Mouse (Mus musculus) kidney, adult 9 months (tissue): ENCODE data around the gene Plcz1.

Experiments used
- DNase-seq: peaks from one replicate; pipeline ENCODE4 v3.0.0; 2022

Gene Plcz1

GRCm38 (mm10) chr6:140041357-140041756 is at the start of gene Plcz1:
Gene Plcz1, minus strand, starts transcription at chr6:140041457.
- no peak for DNase-seq

GRCm38 (mm10) chr6:140089855-140090254 is 48.6 kb upstream of the Plcz1 start:
- DNase-seq: no peak

GRCm38 (mm10) chr6:140081739-140082138 is 40.5 kb upstream of the Plcz1 start:
- DNase-seq: peak; percentile 7

- no peak for DNase-seq
These were observed 39.7 kb upstream of the Plcz1 start for GRCm38 (mm10) chr6:140080933-140081332.

GRCm38 (mm10) chr6:140069177-140069576 is 27.9 kb upstream of the Plcz1 start:
- DNase-seq: no peak

- DNase-seq: no peak
These were observed 13.1 kb upstream of the Plcz1 start for GRCm38 (mm10) chr6:140054271-140054928.

- DNase-seq: peak; percentile 11
These were observed 10.2 kb upstream of the Plcz1 start for GRCm38 (mm10) chr6:140051476-140051875.

GRCm38 (mm10) chr6:140040952-140041351 is 305 bp downstream of the Plcz1 start, which contains the start of gene Capza3:
Gene Capza3, plus strand, starts transcription at chr6:140041252.
- DNase-seq: no peak

- no peak for DNase-seq
These were observed 16.9 kb downstream of the Plcz1 start for GRCm38 (mm10) chr6:140024404-140024803.

GRCm38 (mm10) chr6:140005181-140005580 is 36.1 kb downstream of the Plcz1 start:
- no peak for DNase-seq

- no peak for DNase-seq
These were observed 51.7 kb downstream of the Plcz1 start for GRCm38 (mm10) chr6:139989597-139989996.

GRCm38 (mm10) chr6:139989075-139989474 is 52.2 kb downstream of the Plcz1 start:
- DNase-seq: no peak

- DNase-seq: no peak
These were observed 54.7 kb downstream of the Plcz1 start for GRCm38 (mm10) chr6:139986564-139986963.

- no peak for DNase-seq
These were observed 57.2 kb downstream of the Plcz1 start for GRCm38 (mm10) chr6:139984069-139984468.

- DNase-seq: peak; percentile 57
These were observed 60.2 kb downstream of the Plcz1 start for GRCm38 (mm10) chr6:139981061-139981460.

- DNase-seq: no peak
These were observed 63.1 kb downstream of the Plcz1 start for GRCm38 (mm10) chr6:139978114-139978513.

GRCm38 (mm10) chr6:139974668-139975067 is 66.6 kb downstream of the Plcz1 start:
- DNase-seq: no peak

GRCm38 (mm10) chr6:139971608-139972298 is 69.5 kb downstream of the Plcz1 start:
- no peak for DNase-seq

GRCm38 (mm10) chr6:139966684-139967083 is 74.6 kb downstream of the Plcz1 start:
- no peak for DNase-seq

GRCm38 (mm10) chr6:139964895-139965294 is 76.4 kb downstream of the Plcz1 start:
- DNase-seq: no peak

GRCm38 (mm10) chr6:139963775-139964174 is 77.5 kb downstream of the Plcz1 start:
- DNase-seq: no peak

GRCm38 (mm10) chr6:139957531-139958241 is 83.6 kb downstream of the Plcz1 start:
- DNase-seq: no peak

GRCm38 (mm10) chr6:139953596-139953995 is 87.7 kb downstream of the Plcz1 start:
- DNase-seq: no peak
